Mouse (Mus musculus): ENCODE data around the gene Rassf6.

Rassf6 gene

GRCm38 (mm10) chr5:90624708-90625425, 15.6 kb downstream of the Rassf6 start:
- no peak for DNase-seq (ENCODE audit: extremely low read depth, insufficient read length, low spot score)

DNA sequence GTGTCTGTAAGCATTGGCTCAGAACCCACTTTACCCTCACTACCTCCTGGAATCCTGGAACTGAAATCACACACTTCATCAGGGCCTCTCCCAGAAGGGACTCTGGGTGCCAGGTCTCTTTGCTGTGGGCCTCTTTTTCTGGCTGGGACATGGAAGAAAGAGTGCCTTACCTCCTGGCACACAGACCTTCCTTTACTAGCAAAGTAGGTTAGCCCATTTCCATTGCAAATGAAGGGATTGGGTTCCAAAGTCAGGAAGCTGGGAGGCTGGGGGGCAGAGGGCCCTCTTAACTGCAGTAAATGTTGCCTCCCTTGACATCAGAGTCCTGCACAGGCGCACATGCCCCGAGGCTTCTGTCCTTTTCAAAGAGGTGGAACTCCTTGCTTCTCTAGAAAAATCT, 17.2 kb downstream of the Rassf6 start:
- DNase-seq (ENCODE audit: extremely low read depth, insufficient read length, low spot score): no peak

GRCm38 (mm10) chr5:90621726-90622125, 18.7 kb downstream of the Rassf6 start:
- DNase-seq (ENCODE audit: extremely low read depth, insufficient read length, low spot score): peak; percentile 52

DNA sequence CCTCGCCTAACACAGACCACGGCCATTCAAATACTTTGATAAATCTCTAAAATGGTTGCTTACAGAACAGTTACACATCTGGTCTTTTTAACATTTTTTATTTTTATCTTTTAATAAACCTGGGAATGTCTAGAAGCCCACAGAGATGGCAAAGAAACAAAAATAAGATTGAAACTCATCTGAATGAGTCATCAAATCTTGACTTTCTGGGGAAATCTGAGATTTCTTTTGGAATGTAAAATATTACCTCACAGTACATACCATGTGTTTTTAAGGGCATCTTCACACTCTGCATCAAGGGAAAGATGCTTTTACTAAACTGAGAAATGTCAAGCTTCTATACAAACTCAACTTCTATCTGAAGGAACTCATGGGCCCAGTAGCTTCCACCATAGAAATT, 19.1 kb downstream of the Rassf6 start:
- peak; percentile 43 for DNase-seq (ENCODE audit: extremely low read depth, insufficient read length, low spot score)

DNA sequence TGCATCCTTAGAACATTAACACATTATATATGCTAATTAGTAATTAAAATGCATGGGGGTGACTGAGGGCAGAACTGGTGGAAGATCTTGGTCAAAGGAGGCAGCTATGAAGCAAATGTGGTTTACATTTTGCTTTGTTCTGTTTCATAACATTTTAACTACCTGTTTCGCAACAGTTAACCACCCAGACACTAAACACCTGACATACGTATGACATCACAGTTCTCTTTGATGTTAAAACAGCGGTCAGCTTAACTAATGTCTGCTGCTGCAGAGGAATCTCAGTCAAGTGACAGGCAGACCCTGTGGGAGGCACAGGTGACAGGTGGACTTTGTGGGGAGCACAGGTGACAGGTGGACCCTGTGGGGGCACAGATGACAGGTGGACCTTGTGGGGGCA, 22.6 kb downstream of the Rassf6 start:
- DNase-seq (ENCODE audit: extremely low read depth, insufficient read length, low spot score): no peak

GRCm38 (mm10) chr5:90612751-90613150, 27.7 kb downstream of the Rassf6 start:
- DNase-seq (ENCODE audit: extremely low read depth, insufficient read length, low spot score): peak; percentile 16

- peak; percentile 68 for DNase-seq (ENCODE audit: extremely low read depth, insufficient read length, low spot score)
Measured at GRCm38 (mm10) chr5:90611996-90612611, 28.4 kb downstream of the Rassf6 start.

- peak; percentile 44 for DNase-seq (ENCODE audit: extremely low read depth, insufficient read length, low spot score)
Measured at GRCm38 (mm10) chr5:90611388-90611787, 29.1 kb downstream of the Rassf6 start.

- no peak for DNase-seq (ENCODE audit: extremely low read depth, insufficient read length, low spot score)
Measured at GRCm38 (mm10) chr5:90608906-90609305, 31.6 kb downstream of the Rassf6 start.

GRCm38 (mm10) chr5:90603407-90603923, 37.0 kb downstream of the Rassf6 start:
- DNase-seq (ENCODE audit: extremely low read depth, insufficient read length, low spot score): no peak

DNA sequence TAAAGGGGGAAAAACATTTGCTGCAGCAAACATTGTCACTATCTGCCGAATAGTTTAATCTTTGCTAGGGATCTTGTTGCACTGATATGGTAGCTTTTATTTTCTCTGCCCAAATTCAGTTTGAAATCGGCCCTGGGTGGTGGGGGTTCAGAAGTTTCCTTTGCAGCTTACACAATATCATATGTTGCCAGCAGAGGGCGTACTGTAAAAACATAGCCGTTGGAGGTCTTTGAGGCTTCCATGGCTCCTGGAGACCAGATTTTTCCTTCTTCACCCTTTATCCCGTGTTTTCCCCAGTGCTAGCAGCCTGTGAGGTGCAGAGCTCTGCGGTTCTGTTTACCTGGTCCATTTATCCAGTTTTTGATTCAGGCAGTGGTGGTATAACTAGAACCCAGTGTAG, 39.0 kb downstream of the Rassf6 start:
- DNase-seq (ENCODE audit: extremely low read depth, insufficient read length, low spot score): peak; percentile 9

DNA sequence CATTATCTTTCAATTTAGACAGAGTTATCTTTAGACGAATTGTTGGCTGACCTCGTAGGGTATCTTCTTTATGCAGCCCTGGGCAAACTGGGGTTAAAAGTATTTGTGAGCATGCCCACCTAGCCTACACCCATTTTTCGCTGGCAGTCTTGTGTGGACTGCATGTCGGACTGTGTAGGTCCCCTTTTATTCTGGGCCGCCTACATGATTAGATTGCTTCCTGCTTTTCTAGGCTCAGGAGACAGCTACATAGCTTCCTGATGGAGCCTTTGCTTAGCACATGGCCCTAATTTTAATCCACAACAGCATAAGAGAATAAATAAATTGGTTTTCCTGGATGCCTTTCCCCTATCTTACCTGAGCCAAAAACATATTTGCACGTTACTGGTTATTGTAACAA, 44.3 kb downstream of the Rassf6 start:
- no peak for DNase-seq (ENCODE audit: extremely low read depth, insufficient read length, low spot score)

- DNase-seq (ENCODE audit: extremely low read depth, insufficient read length, low spot score): no peak
Measured at GRCm38 (mm10) chr5:90594945-90595344, 45.5 kb downstream of the Rassf6 start.

DNA sequence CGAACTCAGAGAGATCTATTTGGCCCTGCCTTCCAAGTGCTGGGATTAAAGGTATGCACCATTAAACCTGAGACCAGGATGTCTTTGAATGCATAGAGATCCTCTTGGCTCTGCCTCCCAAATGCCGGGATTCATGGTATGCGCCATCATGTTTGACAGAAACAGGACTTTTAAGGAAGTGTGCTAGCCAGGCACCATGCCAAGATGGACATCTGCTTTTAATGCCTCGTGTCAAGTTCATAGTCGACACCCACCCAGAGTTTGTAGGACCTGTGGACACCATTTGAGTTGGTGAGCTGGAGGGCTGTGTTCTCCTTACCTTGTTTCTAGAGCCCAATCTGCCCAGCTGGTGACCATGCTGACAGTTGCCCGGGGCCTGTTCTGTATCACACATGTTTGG, 48.5 kb downstream of the Rassf6 start:
- DNase-seq (ENCODE audit: extremely low read depth, insufficient read length, low spot score): no peak

- peak; percentile 5 for DNase-seq (ENCODE audit: extremely low read depth, insufficient read length, low spot score)
Measured at GRCm38 (mm10) chr5:90590676-90591075, 49.8 kb downstream of the Rassf6 start.

DNA sequence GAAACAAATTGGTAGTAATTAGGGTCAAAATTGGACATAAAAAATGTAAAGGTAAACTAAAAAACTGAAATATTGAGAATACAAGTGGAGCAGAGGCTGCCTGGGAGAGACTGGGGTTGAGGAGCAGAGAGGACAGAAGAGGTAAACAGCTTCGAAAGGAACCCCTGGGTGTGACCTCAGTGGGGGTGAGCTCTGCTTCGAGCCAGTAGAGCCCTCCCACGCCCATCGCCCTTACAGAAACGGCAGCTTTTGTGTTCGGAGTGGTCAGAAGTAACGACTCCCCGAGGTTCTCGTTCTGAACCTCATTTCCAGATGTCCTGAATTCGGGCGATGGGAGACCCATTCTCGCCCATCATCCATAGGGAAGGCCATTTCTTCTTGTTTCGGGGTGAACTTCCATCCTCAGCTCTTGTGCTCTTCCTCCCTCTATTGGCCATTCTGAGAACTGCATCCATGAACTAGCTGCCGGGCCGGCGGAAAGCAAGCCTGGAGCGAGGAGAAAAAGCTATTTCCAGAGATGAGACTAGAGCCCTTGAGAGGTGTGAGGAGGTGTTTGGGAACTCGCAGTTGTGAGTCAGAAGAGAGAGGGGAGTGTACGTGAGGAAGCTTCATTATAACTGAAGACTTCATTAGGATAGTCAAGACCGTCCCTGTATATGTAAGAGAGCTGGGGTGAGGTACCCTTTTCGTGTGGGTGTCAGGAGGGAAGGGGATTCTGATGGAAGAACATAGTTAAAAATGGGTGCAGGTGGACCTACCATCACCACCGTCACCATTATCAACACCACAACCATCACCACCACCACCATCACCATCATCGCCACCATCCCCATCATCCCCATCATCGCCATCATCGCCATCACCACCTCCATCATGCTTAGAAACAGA, 51.5 kb downstream of the Rassf6 start:
- DNase-seq (ENCODE audit: extremely low read depth, insufficient read length, low spot score): peak; percentile 75

- peak; percentile 27 for DNase-seq (ENCODE audit: extremely low read depth, insufficient read length, low spot score)
Measured at GRCm38 (mm10) chr5:90588104-90588503, 52.4 kb downstream of the Rassf6 start.

- peak; percentile 8 for DNase-seq (ENCODE audit: extremely low read depth, insufficient read length, low spot score)
Measured at GRCm38 (mm10) chr5:90586511-90586910, 53.9 kb downstream of the Rassf6 start.

GRCm38 (mm10) chr5:90584799-90585198, 55.7 kb downstream of the Rassf6 start:
- no peak for DNase-seq (ENCODE audit: extremely low read depth, insufficient read length, low spot score)

DNA sequence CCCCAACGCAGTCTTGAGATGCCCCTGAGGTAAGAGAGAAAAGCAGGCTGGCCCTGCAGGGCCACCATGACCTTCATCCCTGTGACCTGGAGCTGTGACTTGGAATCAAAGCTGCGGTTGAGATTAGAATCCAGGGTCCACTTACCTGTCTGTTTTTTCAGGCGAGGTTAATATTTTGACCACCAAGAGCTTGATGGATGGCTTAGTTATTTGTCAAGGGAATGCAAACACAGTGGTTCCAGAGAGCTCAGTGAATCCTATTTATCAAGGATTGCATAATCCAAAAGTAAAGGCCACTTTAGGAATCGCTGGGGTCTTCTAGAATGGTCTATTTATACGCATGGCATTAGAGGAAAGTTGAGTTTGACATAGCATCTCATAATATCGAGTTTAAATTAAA, 58.3 kb downstream of the Rassf6 start:
- DNase-seq (ENCODE audit: extremely low read depth, insufficient read length, low spot score): no peak

- DNase-seq (ENCODE audit: extremely low read depth, insufficient read length, low spot score): no peak
Measured at GRCm38 (mm10) chr5:90579556-90579955, 60.9 kb downstream of the Rassf6 start.
